Mouse (Mus musculus): ENCODE measurements at regions not wholly inside any gene's neighbourhood (a gene's known extent, or its start where the extent isn't known, plus 50 kb on each side); places are given as distances from the start of the nearest gene placed in this dataset.

GRCm38 (mm10) chr19:51102411-51102810 lies 424.0 kb upstream of the Sorcs1 start:
- DNase-seq (ENCODE audit: low spot score): no peak

- DNase-seq (ENCODE audit: low spot score): no peak
Observed at GRCm38 (mm10) chr19:51074762-51075161, 396.3 kb upstream of the Sorcs1 start.

GRCm38 (mm10) chr19:51059961-51060665 lies 381.7 kb upstream of the Sorcs1 start:
- DNase-seq (ENCODE audit: low spot score): no peak

- DNase-seq (ENCODE audit: low spot score): no peak
Observed at GRCm38 (mm10) chr19:51043544-51043943, 365.1 kb upstream of the Sorcs1 start.

DNA sequence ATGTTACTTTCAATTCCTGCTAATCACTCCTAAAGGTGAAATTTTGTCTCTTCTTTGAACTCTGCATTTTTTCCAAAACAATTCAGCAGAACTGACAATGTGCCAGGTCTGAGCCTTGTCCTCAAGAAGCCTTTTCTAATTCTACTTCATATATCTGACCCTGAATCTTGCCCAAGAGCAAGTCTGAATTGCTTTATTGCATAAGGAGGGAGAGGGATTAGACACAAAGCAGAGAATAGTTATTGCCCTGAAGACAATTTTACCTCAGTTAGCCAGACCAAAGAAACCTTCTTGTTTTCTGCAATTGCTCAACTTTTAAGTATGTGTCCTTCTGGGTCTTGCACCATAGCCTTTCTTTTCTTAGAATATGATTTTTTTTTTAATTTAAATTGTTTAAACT lies 316.0 kb upstream of the Sorcs1 start:
- no peak for DNase-seq (ENCODE audit: low spot score)

GRCm38 (mm10) chr19:50971066-50971465 lies 292.6 kb upstream of the Sorcs1 start:
- peak; percentile 9 for DNase-seq (ENCODE audit: low spot score)

- no peak for DNase-seq (ENCODE audit: low spot score)
Observed at GRCm38 (mm10) chr19:50961910-50962309, 283.5 kb upstream of the Sorcs1 start.

DNA sequence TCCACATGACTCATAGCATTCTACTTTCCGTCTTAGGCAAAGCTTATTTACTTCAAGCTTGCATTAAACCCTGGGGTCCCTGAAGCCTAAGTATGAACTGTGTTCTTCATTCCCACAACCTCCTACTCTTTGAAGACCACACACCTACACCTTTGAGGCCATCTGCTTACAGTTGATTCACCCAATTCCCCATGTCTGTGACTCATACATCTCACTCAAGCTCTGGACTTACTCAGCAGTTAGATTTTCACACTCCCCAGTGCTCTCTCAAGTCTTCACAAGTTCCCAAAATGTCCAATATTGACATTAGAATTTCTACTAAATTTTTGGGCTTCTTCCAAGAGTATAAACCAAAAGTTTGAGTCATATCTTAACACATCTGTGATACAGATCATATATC lies 266.6 kb upstream of the Sorcs1 start:
- no peak for DNase-seq (ENCODE audit: low spot score)

DNA sequence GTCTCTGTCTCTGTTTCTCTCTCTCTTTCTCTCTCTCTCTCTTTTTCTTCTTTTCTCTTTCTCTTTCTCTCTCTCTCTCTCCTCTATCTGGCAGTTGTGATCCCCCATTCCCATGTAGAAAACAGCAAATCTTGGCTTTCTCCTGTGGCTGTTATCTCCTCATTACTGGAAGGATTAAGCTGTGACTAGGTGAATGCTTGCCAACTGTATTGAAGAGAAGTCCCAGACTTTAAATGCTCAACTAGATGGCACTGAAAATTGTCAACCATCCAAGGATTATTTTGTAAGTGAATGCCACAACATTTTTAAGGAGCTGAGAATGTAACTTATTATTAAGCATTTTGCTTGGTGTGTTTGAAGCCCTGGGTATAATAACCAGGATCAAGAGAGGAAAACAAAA lies 233.2 kb upstream of the Sorcs1 start:
- DNase-seq (ENCODE audit: low spot score): no peak

DNA sequence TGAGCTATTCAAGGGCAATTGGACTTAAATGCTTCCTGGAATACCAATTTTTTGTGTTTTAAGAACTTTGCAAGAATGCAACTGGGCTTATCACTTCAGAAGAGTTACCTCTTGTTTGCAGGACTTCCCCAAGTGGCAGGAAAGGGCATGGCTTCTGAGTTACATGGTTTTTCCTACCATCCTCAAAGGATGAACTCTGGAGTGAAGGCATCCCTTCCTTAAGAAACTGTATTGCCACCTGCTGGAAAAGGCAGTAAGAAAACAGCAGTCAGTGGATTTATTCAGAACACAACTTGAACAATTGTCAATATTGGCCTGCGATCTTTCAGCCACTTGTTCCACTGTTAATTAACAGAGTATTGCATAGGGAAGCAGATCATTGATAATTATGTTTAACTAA lies 232.2 kb upstream of the Sorcs1 start:
- no peak for DNase-seq (ENCODE audit: low spot score)

DNA sequence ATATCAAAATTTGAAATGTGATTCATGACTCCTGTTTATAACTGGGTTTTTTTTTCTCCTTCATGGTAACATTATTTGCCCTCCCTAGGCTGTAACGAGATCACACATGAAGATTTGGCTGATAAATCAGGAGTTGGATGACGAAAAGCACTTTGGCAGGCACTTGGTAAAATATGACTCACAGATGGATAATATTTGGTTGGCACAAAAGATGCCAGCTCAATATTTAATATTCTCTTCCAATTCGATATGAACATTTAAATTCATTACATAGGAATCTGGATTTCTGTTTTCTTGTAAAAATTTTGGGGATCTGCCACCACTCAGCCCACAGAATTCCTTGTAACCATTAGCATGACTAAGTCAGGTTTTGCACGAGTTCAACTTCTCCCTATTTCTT lies 230.3 kb upstream of the Sorcs1 start:
- DNase-seq (ENCODE audit: low spot score): no peak

- no peak for DNase-seq (ENCODE audit: low spot score)
Observed at GRCm38 (mm10) chr19:50893755-50894154, 215.3 kb upstream of the Sorcs1 start.

- DNase-seq (ENCODE audit: low spot score): no peak
Observed at GRCm38 (mm10) chr19:50872661-50873060, 194.2 kb upstream of the Sorcs1 start.

- no peak for DNase-seq (ENCODE audit: low spot score)
Observed at GRCm38 (mm10) chr19:50872144-50872543, 193.7 kb upstream of the Sorcs1 start.

- DNase-seq (ENCODE audit: low spot score): no peak
Observed at GRCm38 (mm10) chr19:50854854-50855253, 176.4 kb upstream of the Sorcs1 start.

GRCm38 (mm10) chr19:50840499-50840898 lies 162.1 kb upstream of the Sorcs1 start:
- DNase-seq (ENCODE audit: low spot score): no peak

Measured in ovary, adult 18-20 months (tissue).